Mouse (Mus musculus) stomach, postnatal 0 days (tissue): Measurements from ENCODE around the gene Tox2.

Experiments
- CTCF ChIP-seq: IDR thresholded peaks from 2 replicates; pipeline ENCODE4 v1.5.1; 2016; ENCODE audit warnings: antibody characterized with exemption, low read depth, mild to moderate bottlenecking, moderate library complexity
- EP300 ChIP-seq: optimal IDR thresholded peaks from 2 replicates; pipeline ENCODE3; 2016; ENCODE audit warnings: antibody characterized with exemption

- no peak for TF ChIP-seq EP300
- TF ChIP-seq CTCF = no peak
Measured at GRCm38 (mm10) chr2:163277979-163278378, 75.1 kb downstream of the Tox2 start.
